Mouse (Mus musculus) Patski (cell line): ENCODE measurements at regions not wholly inside any gene's neighbourhood (a gene's known extent, or its start where the extent isn't known, plus 50 kb on each side); places are given as distances from the start of the nearest gene placed in this dataset.

Experiments used
- ATAC-seq: fragments of 100-300 bp; one replicate; pipeline ENCODE4 v1.8.0; 2021
- CTCF ChIA-PET: fragments of 350-600 bp; sonication (Branson Sonifier 250); formaldehyde crosslinking; loops from one replicate; lab custom pipeline; 2022; ENCODE audit warnings: inconsistent platforms; lab: Charles Lee
- POLR2A ChIA-PET: fragments of 350-600 bp; sonication (Branson Sonifier 250); formaldehyde crosslinking; loops from one replicate; lab custom pipeline; 2022; ENCODE audit warnings: antibody characterized with exemption, inconsistent platforms; lab: Charles Lee
- DNase-seq: peaks from one replicate; pipeline ENCODE4 v3.0.0-alpha.2; 2011; ENCODE audit warnings: low read depth, low spot score
- H3K27me3 ChIP-seq: fragments of 371-371 bp; one replicate; pipeline ENCODE4 v1.5.1; 2021
- CTCF ChIP-seq: fragments of 100-300 bp; IDR thresholded peaks from one replicate; pipeline ENCODE4 v1.5.1; 2021
- in situ Hi-C: fragments of 300-500 bp; cut with MboI; formaldehyde crosslinking; loops from 3 replicates; pipeline ENCODE4 v1.11.1; 2018; ENCODE audit warnings: low pct_unique_long_range_greater_than_20kb, mixed read lengths

- in situ Hi-C loops, result loop anchor here (5.0 kb wide), 1 partner anchor 102 kb away; no protein-coding TSS in a partner anchor
- H3K27me3 ChIP-seq, result no peaks in the 10 kb centered on the region
- ATAC-seq, result peak; percentile 78
- peak; percentile 83 for DNase-seq
- TF ChIP-seq CTCF, result no peak
- POLR2A ChIA-PET, result interaction anchor here (1.3 to 1.7 kb wide), 2 partner anchors 20 to 323 kb away, joined by 4 to 5 read pairs; no protein-coding TSS in a partner anchor
- CTCF ChIA-PET, result interaction anchor here (0.8 to 1.4 kb wide), 2 partner anchors 12 to 18 kb away, joined by 3 read pairs; no protein-coding TSS in a partner anchor
Observed at GRCm38 (mm10) chr13:44408960-44409719, 320.1 kb upstream of the Jarid2 start.

DNA sequence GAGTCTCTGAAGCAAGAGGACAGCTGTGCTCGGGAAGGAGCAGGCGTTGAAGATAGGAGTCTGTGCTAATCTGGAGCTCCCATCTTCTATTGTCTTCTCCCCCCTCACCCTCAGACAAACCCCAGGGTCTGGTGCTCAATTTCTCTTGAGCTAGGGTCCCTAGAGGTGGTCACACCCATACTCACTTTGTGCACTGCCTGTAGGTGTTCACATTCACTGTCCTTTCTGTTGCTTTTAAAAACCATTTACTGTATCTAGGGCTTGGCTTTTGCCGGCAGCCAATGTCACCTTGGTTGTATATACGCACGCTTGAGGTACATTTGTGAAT lies 319.6 kb upstream of the Jarid2 start:
- TF ChIP-seq CTCF, result no peak
- ChIA-PET POLR2A (interaction anchor here (0.7 to 1.7 kb wide), 2 partner anchors 21 to 247 kb away, joined by 4 read pairs; no protein-coding TSS in a partner anchor), CTCF (interaction anchor here (0.8 to 1.4 kb wide), 2 partner anchors 12 to 17 kb away, joined by 3 read pairs; no protein-coding TSS in a partner anchor)
- DNase-seq (no peak), ATAC-seq (no peak)
- in situ Hi-C loops, result loop anchor here (5.0 kb wide), 1 partner anchor 102 kb away; no protein-coding TSS in a partner anchor
- no peaks in the 10 kb centered on the region for H3K27me3 ChIP-seq

GRCm38 (mm10) chr13:44411781-44412496 lies 317.3 kb upstream of the Jarid2 start:
- CTCF ChIA-PET, result interaction anchor here (1.1 kb wide), 1 partner anchor 78 kb away, joined by 3 read pairs; no protein-coding TSS in a partner anchor
- no peak for ATAC-seq
- H3K27me3 ChIP-seq, result no peaks in the 10 kb centered on the region
- no peak for DNase-seq
- in situ Hi-C loops, result no loop called here
- TF ChIP-seq CTCF, result no peak
- POLR2A ChIA-PET, result no interaction called here

DNA sequence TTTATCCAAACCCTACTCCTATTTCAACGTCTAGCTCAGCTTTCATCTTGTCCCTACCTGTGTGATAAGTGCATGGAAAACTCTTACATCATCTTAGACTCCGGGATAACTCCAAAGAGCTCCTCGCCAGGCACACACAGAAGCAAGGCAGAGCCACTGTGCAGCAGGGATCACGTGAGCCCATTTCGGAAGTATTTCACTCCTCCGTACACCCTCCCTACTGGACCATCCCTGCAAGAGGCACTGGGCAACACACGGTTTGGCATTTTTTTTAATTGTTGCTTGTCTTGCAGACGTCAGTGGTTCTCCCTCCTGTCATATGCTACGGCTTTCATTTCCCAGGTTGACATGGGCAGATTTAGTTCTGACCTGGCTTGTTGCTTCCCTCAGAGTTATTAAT lies 316.0 kb upstream of the Jarid2 start:
- ChIA-PET POLR2A (no interaction called here), CTCF (no interaction called here)
- TF ChIP-seq CTCF, result no peak
- no peak for DNase-seq
- no peak for ATAC-seq
- no peaks in the 10 kb centered on the region for H3K27me3 ChIP-seq
- in situ Hi-C loops, result no loop called here

DNA sequence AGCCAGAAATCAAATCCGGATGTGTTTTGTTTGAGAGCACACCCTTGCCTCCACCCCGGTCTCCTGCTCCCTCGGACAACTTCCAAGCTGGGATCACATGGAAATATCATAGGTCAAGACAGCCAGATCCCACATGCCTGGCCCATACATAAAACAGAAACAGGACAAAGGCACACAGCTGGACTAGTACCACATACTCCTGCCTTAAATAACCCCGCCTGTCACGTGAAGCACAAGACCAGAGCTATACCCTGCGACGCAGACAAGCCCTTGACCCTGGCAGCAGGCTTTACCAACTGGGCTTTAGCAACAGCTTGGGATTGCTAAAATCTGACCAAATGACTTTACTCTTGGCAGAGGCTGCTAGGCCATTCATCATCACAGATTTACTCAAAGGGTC lies 313.3 kb upstream of the Jarid2 start:
- POLR2A ChIA-PET, result interaction anchor here (0.6 kb wide), 2 partner anchors 29 to 293 kb away, joined by 3 read pairs; no protein-coding TSS in a partner anchor
- CTCF ChIA-PET, result no interaction called here
- H3K27me3 ChIP-seq, result no peaks in the 10 kb centered on the region
- TF ChIP-seq CTCF, result no peak
- ATAC-seq (no peak), DNase-seq (no peak)
- in situ Hi-C loops, result no loop called here

GRCm38 (mm10) chr13:44416986-44417385 lies 312.3 kb upstream of the Jarid2 start:
- no peak for ATAC-seq
- no peak for DNase-seq
- ChIA-PET POLR2A (no interaction called here), CTCF (no interaction called here)
- no peaks in the 10 kb centered on the region for H3K27me3 ChIP-seq
- TF ChIP-seq CTCF, result no peak
- in situ Hi-C loops, result no loop called here

- POLR2A ChIA-PET, result no interaction called here
- CTCF ChIA-PET, result no interaction called here
Observed at GRCm38 (mm10) chr13:44419056-44419455, 310.2 kb upstream of the Jarid2 start.

DNA sequence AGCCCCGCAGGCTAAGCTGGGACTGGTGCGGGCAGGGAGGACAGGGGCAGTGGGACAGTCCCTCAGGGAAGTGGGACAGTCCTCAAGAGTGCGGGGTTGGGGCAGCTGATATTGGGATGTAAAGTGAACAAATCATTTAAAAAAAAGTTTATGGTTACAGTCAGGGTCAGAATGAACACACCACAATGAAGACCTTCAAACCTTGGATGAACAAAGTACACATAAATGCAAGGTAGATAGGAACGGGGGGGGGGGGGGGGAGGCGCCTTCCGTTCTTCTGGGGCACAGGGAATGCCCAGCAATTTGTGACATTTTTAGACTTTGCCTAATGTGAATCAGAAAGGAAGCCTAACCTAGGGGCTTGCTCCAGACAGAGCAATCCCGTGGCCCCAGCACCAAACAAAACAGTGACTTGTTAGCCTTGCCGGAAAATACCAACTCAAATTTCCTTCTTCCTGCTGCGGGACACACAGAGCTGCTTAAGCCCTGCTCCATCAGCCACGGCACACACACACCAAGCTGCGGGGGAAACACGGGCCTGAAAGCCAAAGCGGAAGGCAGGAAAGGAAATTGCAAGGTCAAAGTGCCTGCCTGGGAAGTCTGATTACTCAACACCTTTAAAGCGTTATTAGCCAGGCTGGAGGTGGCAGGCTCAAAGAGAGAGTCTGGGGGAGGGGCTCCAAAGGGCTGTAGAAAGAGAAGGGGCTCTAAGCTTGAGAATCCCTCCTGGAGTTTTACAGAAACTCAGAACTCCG lies 309.6 kb upstream of the Jarid2 start:
- DNase-seq (no peak), ATAC-seq (no peak)
- ChIA-PET POLR2A (interaction anchor here (0.6 kb wide), 1 partner anchor 253 kb away, joined by 7 read pairs; no protein-coding TSS in a partner anchor), CTCF (no interaction called here)
- in situ Hi-C loops, result no loop called here
- no peak for TF ChIP-seq CTCF
- H3K27me3 ChIP-seq, result no peaks in the 10 kb centered on the region

More at GRCm38 (mm10) chr13:44419056-44419455, 310.2 kb upstream of the Jarid2 start:
- H3K27me3 ChIP-seq, result no peaks in the 10 kb centered on the region
- in situ Hi-C loops, result no loop called here
- no peak for DNase-seq
- ATAC-seq, result no peak
- no peak for TF ChIP-seq CTCF

- TF ChIP-seq CTCF, result no peak
- no peak for DNase-seq
- no peaks in the 10 kb centered on the region for H3K27me3 ChIP-seq
- in situ Hi-C loops, result no loop called here
- CTCF ChIA-PET, result no interaction called here
- ATAC-seq, result no peak
- POLR2A ChIA-PET, result interaction anchor here (0.6 kb wide), 1 partner anchor 252 kb away, joined by 7 read pairs; no protein-coding TSS in a partner anchor
Observed at GRCm38 (mm10) chr13:44420227-44420592, 309.1 kb upstream of the Jarid2 start.

- ChIA-PET POLR2A (no interaction called here), CTCF (interaction anchor here (1.4 kb wide), 1 partner anchor 11 kb away, joined by 3 read pairs; no protein-coding TSS in a partner anchor)
- TF ChIP-seq CTCF, result no peak
- no peak for DNase-seq
- in situ Hi-C loops, result no loop called here
- H3K27me3 ChIP-seq, result no peaks in the 10 kb centered on the region
- no peak for ATAC-seq
Observed at GRCm38 (mm10) chr13:44420941-44421340, 308.3 kb upstream of the Jarid2 start.
